Mouse (Mus musculus): ENCODE data around the gene Trip12. TPM values are rescaled to one million over a fixed set of nuclear protein-coding genes. Genes with fewer than 3 reads are reported as not detected.

Trip12 gene
- polyA plus RNA-seq, 2 experiments = 76.9 to 87.3 TPM

- no peaks in the 10 kb centered on the region for H3K36me3 ChIP-seq (ENCODE audit: control insufficient read depth, insufficient read depth, low read length)
- H3K4me3 ChIP-seq (replicated peaks; ENCODE audit: low read length) = no peak overlapping the region
- no peak overlapping the region for H3K9ac ChIP-seq (ENCODE audit: low read depth, low read length, severe bottlenecking)
- H3K4me2 ChIP-seq (replicated peaks; ENCODE audit: low read depth, low read length, severe bottlenecking) = no peak overlapping the region
- H3K4me1 ChIP-seq (ENCODE audit: control insufficient read depth, insufficient read depth, low read length) = no peaks in the 10 kb centered on the region
- H3K9me3 ChIP-seq (ENCODE audit: control insufficient read depth, low read length) = no peaks in the 10 kb centered on the region
- H3K27ac ChIP-seq (replicated peaks; ENCODE audit: low read depth, low read length) = no peak overlapping the region
- H3K27me3 ChIP-seq (ENCODE audit: control insufficient read depth, insufficient read depth, low read length) = no peaks in the 10 kb centered on the region
- no peak for TF ChIP-seq POLR2A (IDR thresholded peaks at IDR 0.05; ENCODE audit: borderline replicate concordance, extremely low read depth, insufficient read depth, insufficient read length)
- DNase-seq (ENCODE audit: low spot score) (no peak), ATAC-seq (ENCODE audit: low FRiP score, low read depth) (no peak)
Measured at GRCm38 (mm10) chr1:84868311-84868710, 28.0 kb upstream of the Trip12 start.

GRCm38 (mm10) chr1:84866706-84867230, 26.5 kb upstream of the Trip12 start:
- ATAC-seq (ENCODE audit: low FRiP score, low read depth) = no peak
- Histone ChIP-seq H3K27ac (replicated peaks; ENCODE audit: low read depth, low read length) (no peak overlapping the region), H3K36me3 (ENCODE audit: control insufficient read depth, insufficient read depth, low read length) (no peaks in the 10 kb centered on the region), H3K9me3 (ENCODE audit: control insufficient read depth, low read length) (no peaks in the 10 kb centered on the region), H3K4me3 (replicated peaks; ENCODE audit: low read length) (no peak overlapping the region), H3K9ac (ENCODE audit: low read depth, low read length, severe bottlenecking) (no peak overlapping the region), H3K27me3 (ENCODE audit: control insufficient read depth, insufficient read depth, low read length) (no peaks in the 10 kb centered on the region), H3K4me2 (replicated peaks; ENCODE audit: low read depth, low read length, severe bottlenecking) (no peak overlapping the region), H3K4me1 (ENCODE audit: control insufficient read depth, insufficient read depth, low read length) (no peaks in the 10 kb centered on the region)
- WGBS = 91% methylated on average over 3 of the region's 3 CpGs
- TF ChIP-seq POLR2A (IDR thresholded peaks at IDR 0.05; ENCODE audit: borderline replicate concordance, extremely low read depth, insufficient read depth, insufficient read length) = no peak
- no peak for DNase-seq (ENCODE audit: low spot score)

- 87% methylated on average over 6 of the region's 6 CpGs for WGBS
- no peak for ATAC-seq (ENCODE audit: low FRiP score, low read depth)
Measured at GRCm38 (mm10) chr1:84866231-84866630, 25.9 kb upstream of the Trip12 start.

GRCm38 (mm10) chr1:84864645-84865044, 24.3 kb upstream of the Trip12 start:
- Histone ChIP-seq H3K4me2 (replicated peaks; ENCODE audit: low read depth, low read length, severe bottlenecking) (no peak overlapping the region), H3K4me1 (ENCODE audit: control insufficient read depth, insufficient read depth, low read length) (no peaks in the 10 kb centered on the region), H3K9me3 (ENCODE audit: control insufficient read depth, low read length) (no peaks in the 10 kb centered on the region), H3K4me3 (replicated peaks; ENCODE audit: low read length) (no peak overlapping the region), H3K9ac (ENCODE audit: low read depth, low read length, severe bottlenecking) (no peak overlapping the region), H3K36me3 (ENCODE audit: control insufficient read depth, insufficient read depth, low read length) (no peaks in the 10 kb centered on the region), H3K27me3 (ENCODE audit: control insufficient read depth, insufficient read depth, low read length) (no peaks in the 10 kb centered on the region), H3K27ac (replicated peaks; ENCODE audit: low read depth, low read length) (no peak overlapping the region)
- ATAC-seq (ENCODE audit: low FRiP score, low read depth) = no peak
- 41% methylated on average over 2 of the region's 2 CpGs for WGBS
- no peak for DNase-seq (ENCODE audit: low spot score)
- TF ChIP-seq POLR2A (IDR thresholded peaks at IDR 0.05; ENCODE audit: borderline replicate concordance, extremely low read depth, insufficient read depth, insufficient read length) = no peak

More at GRCm38 (mm10) chr1:84866231-84866630, 25.9 kb upstream of the Trip12 start:
- Histone ChIP-seq H3K4me3 (replicated peaks; ENCODE audit: low read length) (no peak overlapping the region), H3K4me2 (replicated peaks; ENCODE audit: low read depth, low read length, severe bottlenecking) (no peak overlapping the region), H3K27me3 (ENCODE audit: control insufficient read depth, insufficient read depth, low read length) (no peaks in the 10 kb centered on the region), H3K9me3 (ENCODE audit: control insufficient read depth, low read length) (no peaks in the 10 kb centered on the region), H3K4me1 (ENCODE audit: control insufficient read depth, insufficient read depth, low read length) (no peaks in the 10 kb centered on the region), H3K9ac (ENCODE audit: low read depth, low read length, severe bottlenecking) (no peak overlapping the region), H3K27ac (replicated peaks; ENCODE audit: low read depth, low read length) (no peak overlapping the region), H3K36me3 (ENCODE audit: control insufficient read depth, insufficient read depth, low read length) (no peaks in the 10 kb centered on the region)
- DNase-seq (ENCODE audit: low spot score) = no peak
- TF ChIP-seq POLR2A (IDR thresholded peaks at IDR 0.05; ENCODE audit: borderline replicate concordance, extremely low read depth, insufficient read depth, insufficient read length) = no peak

GRCm38 (mm10) chr1:84861255-84861630, 20.9 kb upstream of the Trip12 start:
- ATAC-seq (ENCODE audit: low FRiP score, low read depth) (no peak), DNase-seq (ENCODE audit: low spot score) (no peak)
- no peak overlapping the region for H3K9ac ChIP-seq (ENCODE audit: low read depth, low read length, severe bottlenecking)
- H3K4me2 ChIP-seq (replicated peaks; ENCODE audit: low read depth, low read length, severe bottlenecking) = no peak overlapping the region
- no peaks in the 10 kb centered on the region for H3K27me3 ChIP-seq (ENCODE audit: control insufficient read depth, insufficient read depth, low read length)
- H3K4me1 ChIP-seq (ENCODE audit: control insufficient read depth, insufficient read depth, low read length) = no peaks in the 10 kb centered on the region
- no peaks in the 10 kb centered on the region for H3K36me3 ChIP-seq (ENCODE audit: control insufficient read depth, insufficient read depth, low read length)
- no peak overlapping the region for H3K4me3 ChIP-seq (replicated peaks; ENCODE audit: low read length)
- H3K27ac ChIP-seq (replicated peaks; ENCODE audit: low read depth, low read length) = no peak overlapping the region
- no peaks in the 10 kb centered on the region for H3K9me3 ChIP-seq (ENCODE audit: control insufficient read depth, low read length)
- no peak for TF ChIP-seq POLR2A (IDR thresholded peaks at IDR 0.05; ENCODE audit: borderline replicate concordance, extremely low read depth, insufficient read depth, insufficient read length)
- WGBS = 43% methylated on average over 1 of the region's 1 CpGs
